Mouse (Mus musculus) adrenal gland, postnatal 36 days (tissue): ENCODE measurements around the gene Lztr1. TPM values are rescaled to one million over a fixed set of nuclear protein-coding genes. Genes with fewer than 3 reads are reported as not detected.

Experiments used
- DNase-seq, 2 experiments: peaks; one replicate each; pipeline ENCODE4 v3.0.0; 2021; ENCODE audit warnings: mixed read lengths in 1 of 2
- long read RNA-seq, 2 experiments: library from polyadenylated mRNA; stranded (forward); transcript quantifications; one replicate each; pipeline ENCODE4 v2.0.0; 2021; ENCODE audit warnings: borderline sequencing depth in 2 of 2
- total RNA-seq, 2 experiments: library from RNA; stranded (reverse); gene quantifications; 2 replicates each; pipeline ENCODE4 v1.2.3; 2021

Gene Lztr1
- 10 to 100 TPM; 56.1 to 59.9 TPM for total RNA-seq
- long read RNA-seq, experiment 1, transcript Lztr1-201 (21 exons, 3,394 nt): major isoform, 28 of 40 reads
- long read RNA-seq, experiment 1, partial matches to known transcripts: 5 of 40 reads
- long read RNA-seq, experiment 1, other reads (novel, unspliced or antisense): 6 of 40 reads
- long read RNA-seq, experiment 2, transcript Lztr1-201 (21 exons, 3,394 nt): major isoform, 19 of 24 reads
- long read RNA-seq, experiment 2, partial matches to known transcripts: 2 of 24 reads
- long read RNA-seq, experiment 2, other reads (novel, unspliced or antisense): 3 of 24 reads

DNA sequence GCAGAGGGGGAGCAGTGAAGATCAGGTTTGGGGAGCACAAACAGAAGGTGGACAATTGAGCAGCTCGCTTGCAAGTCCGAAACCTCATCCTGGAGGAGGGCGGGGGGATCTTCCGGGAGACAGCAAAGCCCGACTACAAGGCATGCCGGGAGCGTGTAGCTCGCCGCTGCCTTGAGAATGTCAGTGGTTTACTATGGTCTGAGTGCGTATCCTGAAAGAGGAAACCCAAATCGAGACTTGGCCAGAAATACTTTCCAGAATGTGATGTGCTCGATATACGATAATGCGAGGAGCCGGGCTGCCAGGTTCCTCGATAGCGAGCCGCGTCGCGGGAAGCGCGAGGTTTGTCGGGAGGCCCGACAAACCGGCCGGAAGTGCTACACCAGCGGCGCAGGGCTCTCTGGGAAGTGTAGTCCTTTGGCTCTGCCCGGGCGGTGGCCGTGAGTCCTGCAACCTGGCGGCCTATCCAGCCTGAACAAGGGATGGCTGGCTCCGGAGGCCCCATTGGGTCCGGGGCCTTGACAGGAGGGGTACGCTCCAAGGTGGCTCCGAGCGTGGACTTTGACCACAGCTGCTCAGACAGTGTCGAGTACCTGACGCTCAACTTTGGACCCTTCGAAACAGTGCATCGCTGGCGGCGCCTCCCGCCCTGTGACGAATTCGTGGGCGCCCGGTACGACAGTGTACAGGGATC is at the start of gene Lztr1:
Gene Lztr1, plus strand, starts transcription at position 143 of the 694 bp plus-strand sequence.
- DNase-seq: peak; percentile 91 to 93

DNA sequence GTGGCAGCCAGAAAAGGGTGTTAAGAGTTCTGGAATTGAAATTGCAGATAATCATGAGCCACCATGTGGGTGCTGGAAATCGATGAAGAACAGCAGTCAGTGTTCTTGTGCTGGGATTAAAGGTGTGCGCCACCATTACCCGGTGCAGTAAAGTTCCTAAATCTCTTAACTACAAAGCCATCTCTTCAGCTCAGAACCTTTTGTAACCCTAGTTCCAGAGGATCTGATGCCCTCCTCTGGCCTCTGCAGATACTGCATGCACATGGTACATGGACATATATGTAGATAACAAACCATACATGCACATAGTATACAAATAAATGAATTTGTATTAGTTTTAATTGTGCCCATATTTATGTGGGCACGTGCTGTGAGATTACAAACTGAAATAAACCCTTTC is 48.2 kb upstream of the Lztr1 start:
- peak; percentile 10 to 33 for DNase-seq

DNA sequence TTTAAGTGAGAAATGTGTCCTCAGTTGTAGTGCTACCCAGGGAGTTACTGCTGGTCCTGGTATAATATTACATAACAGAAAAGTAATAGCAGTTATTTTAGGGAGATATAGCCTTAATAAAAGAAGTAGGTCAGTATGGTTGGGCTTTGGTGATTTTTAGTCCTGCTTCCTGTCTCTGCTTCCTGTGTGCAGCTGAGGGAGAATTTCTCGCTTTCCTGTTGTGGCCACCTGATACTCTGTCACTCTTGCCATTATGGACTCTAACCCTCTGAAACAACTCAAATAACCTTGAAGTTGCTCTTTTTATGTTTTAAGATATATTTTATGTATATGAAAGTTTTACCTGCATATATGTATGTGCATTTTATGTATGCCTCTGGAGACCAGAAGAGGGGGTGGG is 46.9 kb upstream of the Lztr1 start:
- no peak for DNase-seq

DNA sequence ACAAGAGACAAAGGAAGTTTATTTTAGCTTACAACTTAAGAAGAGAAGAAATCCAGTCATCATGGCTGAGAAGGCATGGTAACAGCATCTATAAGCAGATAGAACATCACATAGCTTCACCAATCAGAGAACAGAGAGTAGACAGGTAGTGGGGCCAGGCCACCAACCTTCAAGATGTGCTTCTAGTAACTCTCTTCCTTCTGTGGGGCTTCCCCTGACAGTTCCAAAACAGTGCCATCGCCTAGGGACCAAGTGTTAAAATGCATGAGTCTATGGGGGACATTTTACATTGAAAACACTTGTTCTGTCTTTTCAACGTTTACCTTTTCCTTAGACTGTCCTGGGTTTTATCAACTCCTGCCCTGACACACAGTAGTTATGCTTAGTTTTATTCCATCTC is 45.3 kb upstream of the Lztr1 start:
- DNase-seq: no peak

DNA sequence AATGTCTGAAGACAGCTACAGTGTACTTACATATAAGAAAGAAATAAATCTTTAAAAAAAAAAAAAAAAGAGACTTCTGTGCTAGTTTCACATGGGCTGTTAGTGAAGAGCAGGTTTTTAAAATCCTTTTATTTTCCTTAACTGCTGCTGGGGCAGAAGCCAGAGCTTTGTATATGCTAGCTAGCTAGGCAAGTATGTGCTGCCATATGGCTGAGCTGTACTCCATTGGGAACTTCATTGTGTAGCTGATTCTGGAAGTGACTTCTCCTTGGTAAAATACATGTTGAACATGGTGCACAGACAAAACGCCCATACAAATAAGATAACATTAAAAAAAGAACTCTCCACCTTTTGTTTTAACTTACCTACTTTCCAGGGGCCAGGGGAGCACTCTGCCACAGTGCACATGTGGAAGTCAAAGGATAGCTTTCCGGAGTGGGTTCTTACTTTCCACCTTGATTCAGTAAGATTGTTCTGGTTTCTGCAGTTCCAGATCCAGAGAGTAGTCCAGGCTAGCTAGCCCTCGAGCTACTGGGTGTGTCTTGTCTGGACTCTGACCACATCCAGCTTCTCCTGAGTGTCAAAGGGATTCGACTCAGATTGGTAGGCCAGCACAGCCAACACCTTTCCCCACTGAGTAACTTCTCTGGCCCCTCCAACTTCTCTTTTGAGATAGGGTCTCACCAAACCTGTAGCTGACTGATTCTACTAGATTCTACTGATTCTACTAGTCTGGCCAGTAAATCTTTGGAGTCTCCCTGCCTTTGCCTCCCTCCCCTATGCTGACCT is 41.4 kb upstream of the Lztr1 start:
- DNase-seq: no peak

DNA sequence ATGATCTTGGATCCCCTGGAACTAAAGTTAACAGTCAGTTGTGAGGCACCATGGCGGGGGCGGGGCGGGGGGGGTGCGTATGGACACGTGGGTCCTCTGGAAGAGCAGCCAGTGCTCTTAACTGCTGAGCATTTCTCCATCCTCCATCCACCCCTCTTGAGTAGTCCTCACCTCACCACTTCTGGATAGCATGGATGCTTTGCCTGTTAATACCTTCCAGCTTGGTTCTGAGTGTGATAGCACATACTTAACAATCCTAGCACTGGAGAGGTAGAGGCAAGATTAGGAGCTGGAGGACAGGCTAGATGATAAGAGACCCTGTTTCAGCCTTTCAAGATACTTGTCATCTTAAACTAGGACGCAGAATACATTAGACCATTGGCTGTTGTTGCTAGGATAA is 36.0 kb upstream of the Lztr1 start:
- DNase-seq: no peak

DNA sequence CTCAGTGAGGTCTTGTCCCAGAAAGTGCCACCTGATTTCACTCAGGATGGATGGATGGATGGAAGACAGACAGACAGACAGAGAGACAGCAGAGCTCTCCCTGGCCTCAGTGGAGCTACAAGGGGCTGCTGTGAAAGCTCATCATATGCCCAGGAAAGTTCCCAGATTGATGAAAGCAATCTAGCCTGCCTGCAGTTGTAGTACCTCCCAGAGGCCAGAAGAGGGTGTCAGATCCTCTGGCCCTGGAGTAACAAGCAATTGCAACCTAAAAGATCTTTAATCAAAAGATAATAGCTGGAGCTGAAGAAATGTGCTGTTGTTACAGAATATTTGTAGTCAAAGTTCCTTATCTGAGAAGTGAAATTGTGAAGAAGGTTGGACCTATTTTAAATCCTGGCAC is 34.4 kb upstream of the Lztr1 start:
- DNase-seq: peak; percentile 39 to 50

DNA sequence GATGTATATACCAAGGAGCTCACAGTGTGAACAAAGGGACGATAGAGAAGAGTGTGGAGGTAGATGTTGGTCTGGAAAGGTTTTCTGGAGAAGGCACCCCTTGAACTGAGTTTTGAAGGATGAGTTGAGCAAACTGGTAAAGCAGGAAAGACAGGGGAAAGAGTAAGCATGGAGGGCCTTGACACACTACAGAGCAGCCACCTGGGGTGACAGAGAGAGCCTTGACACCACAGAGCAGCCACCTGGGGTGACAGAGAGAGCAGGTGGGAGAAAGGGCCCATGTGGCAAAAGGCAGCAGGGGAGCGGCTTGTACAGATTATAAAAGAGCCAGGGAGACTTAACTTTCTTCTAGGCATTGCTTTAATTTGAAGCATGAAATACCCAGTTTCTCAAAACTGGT is 33.7 kb upstream of the Lztr1 start:
- no peak for DNase-seq

DNA sequence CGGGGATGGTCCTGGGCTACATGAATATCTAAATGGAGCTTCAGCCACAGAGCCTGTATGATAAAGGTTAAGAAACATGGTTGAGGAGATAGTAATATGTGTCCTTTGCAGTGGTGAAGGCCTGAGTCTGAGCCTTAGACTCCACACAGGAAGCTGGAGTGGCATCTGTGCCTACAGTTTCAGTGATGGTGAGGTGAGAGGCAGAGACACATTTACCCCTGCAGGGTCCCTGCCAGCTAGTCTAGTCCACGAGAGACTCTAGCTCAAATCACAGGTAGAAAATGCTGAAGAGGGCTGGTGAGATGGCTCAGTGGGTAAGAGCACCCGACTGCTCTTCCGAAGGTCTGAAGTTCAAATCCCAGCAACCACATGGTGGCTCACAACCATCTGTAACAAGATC is 33.2 kb upstream of the Lztr1 start:
- no peak for DNase-seq

DNA sequence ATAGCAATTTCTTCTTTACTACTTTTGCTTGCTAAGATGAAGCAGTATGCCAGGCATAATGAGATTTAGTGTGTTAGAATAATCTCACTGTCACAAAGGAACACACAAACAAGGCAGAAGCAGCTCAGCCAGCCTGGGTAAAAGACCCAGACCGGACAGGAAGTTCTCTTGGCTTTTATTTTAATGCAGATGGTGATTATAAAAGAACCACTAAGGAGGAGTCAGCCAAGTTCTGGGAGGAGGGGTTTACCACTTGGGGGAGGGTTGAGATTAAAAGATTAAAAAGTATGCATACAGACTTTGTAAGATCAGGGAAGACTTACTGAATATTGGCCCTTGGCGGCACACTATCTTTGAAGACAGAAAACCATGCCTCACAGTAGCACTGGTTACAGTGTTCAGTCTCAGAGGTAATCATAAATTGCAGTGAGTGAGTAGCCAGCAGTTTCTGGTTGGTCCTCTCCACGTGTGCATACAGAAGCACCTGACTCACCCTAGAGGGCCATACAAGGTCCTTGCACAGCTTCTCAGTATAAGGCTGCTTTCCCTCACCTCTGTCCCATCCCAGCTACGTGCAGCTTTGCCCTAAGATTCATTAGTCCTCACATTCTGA is 30.1 kb upstream of the Lztr1 start:
- no peak for DNase-seq

DNA sequence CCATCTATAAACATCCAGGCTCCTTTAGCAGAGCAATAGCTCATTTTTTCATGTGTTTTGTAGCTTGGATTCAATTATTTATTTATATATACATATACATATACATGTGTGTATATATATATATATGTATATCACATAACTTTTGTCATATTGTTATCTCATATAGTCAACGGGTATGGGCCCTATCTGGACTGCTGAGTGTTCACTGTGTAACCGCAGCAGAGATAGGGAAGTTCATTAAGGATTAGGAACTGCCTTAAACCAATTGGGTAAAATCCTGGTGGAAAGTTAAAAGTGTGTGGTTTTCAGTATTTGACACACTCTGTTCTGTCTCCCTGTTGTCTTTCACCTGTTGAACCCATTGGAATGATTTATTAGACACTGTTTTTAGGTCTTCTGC is 27.0 kb upstream of the Lztr1 start:
- no peak for DNase-seq

DNA sequence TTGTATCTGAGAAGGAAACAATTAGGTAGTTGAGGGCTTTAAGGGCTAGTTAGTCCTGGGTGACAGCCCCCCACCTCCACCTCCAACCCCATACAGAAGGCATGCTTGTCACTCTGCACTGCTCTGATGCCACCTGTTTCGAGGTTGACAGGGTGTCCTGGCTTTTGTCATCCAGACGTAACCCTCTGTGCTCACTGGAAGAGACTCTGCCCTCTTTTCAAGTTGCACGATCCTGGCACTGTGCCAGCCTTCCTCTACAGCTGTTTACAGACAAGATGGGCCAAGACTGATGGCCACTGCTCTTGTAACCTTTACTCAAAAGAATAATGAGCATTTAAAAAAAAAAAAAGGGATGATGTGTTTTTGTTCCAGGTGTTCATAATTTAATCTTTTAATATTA is 22.0 kb upstream of the Lztr1 start:
- peak; percentile 53 to 72 for DNase-seq

DNA sequence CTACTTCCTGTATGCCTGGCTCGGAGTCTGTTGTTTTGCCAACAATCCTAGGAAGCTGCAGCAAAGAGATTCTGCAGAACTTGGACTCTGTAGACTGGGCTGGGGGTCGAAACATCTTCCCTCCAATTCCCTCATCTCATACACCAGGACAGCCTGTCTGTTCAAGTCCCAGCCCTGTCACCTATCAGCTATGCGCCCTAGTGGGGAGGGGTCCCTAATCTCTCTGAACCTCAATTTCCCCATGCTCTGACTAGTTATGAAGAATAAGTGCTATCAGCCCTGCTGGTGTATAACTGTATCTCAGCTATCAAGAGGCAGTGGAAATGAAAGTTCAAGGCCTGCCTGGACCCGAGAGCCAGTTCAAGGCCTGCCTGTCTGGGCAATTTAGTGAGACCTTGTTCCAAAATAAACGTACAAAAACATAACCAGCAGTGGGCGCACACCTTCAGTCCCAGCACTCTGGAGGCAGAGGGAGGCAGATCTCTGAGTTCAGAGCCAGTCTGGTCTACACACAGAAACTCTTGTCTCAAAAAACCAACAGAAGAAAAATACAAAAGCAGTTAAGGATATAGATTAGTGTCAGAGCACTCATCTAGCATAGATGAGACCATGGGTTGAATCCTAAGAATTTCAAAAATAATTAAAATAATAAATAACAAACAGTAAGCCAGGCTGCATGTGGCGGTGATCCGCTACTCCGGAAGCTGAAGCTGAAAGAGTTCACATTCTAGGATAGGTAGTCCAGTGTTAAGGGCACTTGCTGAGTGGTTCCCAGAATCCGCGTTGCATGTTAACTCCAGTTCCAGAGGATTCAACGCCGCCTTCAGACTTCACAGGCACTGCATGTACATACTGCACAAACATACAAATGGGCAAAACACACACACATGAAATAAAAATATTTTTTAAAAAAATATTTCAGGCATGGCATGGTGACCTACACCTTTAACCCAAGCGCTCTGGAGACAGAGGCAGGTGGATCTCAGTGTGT is 19.7 kb upstream of the Lztr1 start:
- DNase-seq: peak; percentile 65 to 67

DNA sequence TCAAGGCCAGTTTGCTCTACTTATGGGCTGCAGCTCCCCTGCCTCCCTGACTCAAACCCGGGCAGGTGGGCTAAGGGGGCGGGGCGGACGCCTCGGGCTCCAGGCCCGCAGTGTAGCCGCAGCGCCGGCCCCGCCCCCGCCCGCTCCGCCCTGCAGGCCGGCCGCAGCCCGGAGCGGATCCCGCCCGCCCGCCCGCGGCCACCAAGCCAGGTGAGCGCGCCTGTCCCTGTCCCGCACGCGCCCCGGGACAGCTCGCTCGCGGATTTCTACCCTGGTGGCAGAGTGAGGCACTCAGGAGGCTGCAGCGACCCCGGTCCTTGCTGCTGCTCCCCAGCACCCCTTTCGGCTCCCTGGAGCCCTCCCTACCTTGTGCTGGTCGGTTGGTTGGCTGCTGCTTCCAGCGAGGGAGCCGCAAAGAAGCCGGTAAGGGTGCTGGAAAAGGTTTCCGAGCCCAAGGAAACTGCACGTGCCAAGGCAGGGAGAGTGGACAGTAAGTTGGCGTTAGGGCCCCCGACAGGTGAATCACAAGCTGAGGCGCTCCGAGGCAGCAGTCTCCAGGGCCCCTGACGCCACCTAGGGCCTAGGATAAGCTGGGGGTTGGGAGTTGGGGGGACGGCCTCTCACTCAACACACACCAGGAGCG is 18.9 kb upstream of the Lztr1 start, which contains the start of gene Aifm3:
Gene Aifm3, plus strand, starts transcription at position 143 of the 643 bp plus-strand sequence.
- DNase-seq: peak; percentile 61 to 79

DNA sequence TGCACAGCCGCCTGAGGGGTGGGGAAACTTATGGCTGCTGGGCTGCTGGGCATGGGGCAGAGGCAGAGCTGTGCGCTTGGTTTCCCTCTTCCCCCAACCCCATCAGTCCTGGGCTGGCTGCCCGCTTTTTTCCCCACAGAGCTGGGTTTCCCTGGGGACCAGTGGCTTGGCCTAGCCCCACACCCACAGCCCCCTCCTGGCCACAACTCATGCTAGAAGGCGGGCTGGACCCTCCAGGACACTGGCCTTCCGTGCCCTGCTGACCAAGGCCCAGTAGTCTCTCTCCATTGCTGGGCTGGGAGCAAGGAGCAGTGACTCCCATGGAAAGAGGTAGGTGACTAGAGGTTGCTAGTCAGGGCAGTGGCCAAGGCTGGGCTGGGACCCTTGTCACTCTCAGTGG is 17.3 kb upstream of the Lztr1 start:
- no peak for DNase-seq

DNA sequence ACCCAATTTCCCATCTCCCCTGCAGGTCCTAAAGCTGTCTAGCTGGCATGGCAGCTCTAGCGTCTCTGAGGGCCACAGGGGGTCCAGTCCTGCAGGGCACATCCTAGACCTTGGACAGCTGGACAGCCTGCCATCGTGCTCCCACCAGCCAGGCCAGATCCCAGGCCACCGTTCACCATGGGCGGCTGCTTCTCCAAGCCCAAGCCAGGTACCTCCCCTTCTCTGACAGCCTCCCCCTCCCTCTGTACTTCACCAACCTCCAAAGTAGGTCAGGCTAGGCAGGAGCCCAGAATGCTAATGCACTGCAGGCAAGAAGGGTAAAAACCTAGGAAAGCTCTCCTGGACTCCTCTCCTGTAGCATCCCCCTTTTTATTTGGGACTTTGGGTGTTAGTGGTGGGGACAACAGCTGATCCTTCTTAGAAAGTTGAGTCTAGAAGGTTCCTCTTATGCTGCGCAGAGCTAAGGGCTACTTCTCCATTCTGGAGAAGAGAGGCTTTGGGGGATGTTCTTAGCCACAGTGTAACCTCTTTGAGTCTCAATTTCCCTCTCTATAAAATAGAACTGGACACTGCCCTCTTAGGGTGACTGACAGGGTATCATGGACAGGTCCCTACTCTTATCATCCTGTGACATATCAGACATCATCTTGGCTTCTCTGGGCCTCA is 16.5 kb upstream of the Lztr1 start:
- DNase-seq: no peak

DNA sequence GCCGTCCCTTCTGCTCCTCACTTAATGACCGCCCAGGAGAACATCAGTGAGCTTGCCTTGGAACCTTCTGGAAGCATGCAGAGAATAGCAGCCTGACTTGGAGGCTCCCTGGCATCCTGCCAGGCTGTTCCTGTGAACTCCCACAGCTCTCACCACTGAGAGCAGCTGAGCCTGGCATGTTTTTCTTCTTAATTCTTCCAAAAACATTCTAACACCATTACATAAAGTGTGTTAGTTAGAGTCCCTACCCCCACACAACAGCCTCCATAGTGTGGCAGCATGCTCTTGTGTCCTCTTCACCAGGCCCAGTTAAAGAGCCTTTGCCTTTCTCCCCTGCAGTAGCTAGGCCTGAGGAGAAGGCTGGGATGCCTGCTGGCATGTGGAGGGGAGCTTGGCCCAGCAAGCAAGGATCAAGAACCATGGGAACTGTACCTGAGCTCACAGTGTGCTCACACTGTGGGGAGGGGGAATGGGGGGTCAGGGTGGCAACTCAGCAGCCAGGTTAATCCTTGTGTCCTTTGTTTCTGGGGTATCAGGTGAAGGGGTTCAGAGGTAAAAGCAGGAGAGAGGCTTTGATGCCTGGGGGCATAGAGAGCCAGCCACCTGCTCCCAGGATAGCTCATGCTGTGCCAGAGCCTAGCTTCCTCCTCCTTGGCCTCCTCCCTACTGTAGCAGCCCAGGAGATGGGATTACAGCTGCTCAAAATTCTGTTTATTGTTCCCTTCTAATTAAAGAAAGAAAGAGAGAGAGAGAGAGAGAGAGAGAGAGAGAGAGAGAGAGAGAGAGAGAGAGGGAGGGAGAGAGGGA is 11.8 kb upstream of the Lztr1 start:
- DNase-seq: peak; percentile 48 to 69

DNA sequence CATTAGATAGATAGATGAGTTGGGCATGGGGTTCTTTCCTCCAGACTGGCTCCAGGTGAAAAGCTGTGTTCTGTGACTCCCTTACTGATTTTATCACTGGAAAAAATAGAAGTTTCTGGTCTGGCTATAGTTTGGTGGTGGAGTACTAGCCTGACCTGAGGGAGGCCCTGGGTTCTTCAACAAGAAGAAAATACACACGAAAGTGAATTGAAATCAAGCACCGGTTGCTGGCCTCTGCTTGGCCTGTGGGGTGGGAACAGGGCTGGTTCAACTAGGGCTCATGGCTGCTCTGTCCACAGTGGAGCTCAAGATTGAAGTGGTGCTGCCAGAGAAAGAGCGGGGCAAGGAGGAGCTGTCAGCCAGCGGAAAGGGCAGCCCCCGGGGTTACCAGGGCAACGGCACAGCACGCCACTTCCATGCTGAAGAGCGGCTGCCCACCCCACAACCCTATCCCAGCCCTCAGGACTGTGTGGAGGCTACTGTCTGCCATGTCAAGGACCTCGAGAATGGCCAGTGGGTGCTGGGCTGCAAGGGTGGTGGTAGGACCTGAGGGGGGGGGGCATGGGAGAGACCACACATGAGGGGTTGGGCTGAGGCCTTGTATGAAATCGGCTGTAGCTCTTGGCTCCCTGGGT is 9.1 kb upstream of the Lztr1 start:
- DNase-seq: no peak

DNA sequence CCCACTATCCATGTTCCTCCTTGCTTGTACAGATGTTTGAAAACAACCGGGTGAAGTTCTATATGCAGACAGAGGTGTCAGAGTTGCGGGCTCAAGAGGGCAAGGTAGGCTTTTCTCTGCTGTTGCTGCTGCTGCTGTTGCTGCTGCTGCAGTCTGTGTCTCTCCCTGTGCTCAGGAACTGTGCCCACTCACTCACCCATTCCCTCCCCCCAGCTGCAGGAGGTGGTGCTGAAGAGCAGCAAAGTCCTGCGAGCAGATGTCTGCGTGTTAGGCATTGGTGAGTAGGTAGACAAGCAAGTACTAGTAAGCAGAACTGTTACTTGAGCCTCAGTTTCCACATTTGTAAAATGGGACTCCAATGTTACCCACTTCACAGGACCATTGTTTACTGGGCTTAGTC is 5.8 kb upstream of the Lztr1 start:
- no peak for DNase-seq
